Mouse (Mus musculus): ENCODE data around the gene Gm21778.
"Not testable (repeated sequence)": the region's sequence is repeated elsewhere in the genome, so short reads cannot be mapped to it uniquely, and the experiment has no call there.

The Gm21778 gene

GRCm38 (mm10) chrY:5942160-5942559 is at the start of gene Gm21778:
Gene Gm21778 (plus strand): TSS chrY:5942460.
- not testable (repeated sequence) for DNase-seq (ENCODE audit: low spot score in 2 of 2)
